Mouse (Mus musculus) C2C12 (cell line): ENCODE data around the gene Ank3.

Source experiments
- CEBPB ChIP-seq: IDR thresholded peaks from one replicate; pipeline ENCODE4 v1.6.1; 2011; ENCODE audit warnings: low read depth, mild to moderate bottlenecking, control low read depth, moderate library complexity
- CTCF ChIP-seq: IDR thresholded peaks from one replicate; pipeline ENCODE4 v1.5.1; 2011; ENCODE audit not compliant: control insufficient read depth, insufficient read depth, insufficient read length
- MAX ChIP-seq: IDR thresholded peaks from one replicate; pipeline ENCODE4 v1.6.1; 2011; ENCODE audit warnings: mild to moderate bottlenecking, control low read depth
- MYOD1 ChIP-seq: IDR thresholded peaks from one replicate; pipeline ENCODE4 v1.6.1; 2011; ENCODE audit warnings: low read depth; ENCODE audit not compliant: control insufficient read depth, insufficient read length
- MYOG ChIP-seq: IDR thresholded peaks from one replicate; pipeline ENCODE4 v1.6.1; 2011; ENCODE audit not compliant: control insufficient read depth, insufficient read length; ENCODE audit errors: extremely low read depth
- USF1 ChIP-seq: IDR thresholded peaks from one replicate; pipeline ENCODE4 v1.6.1; 2011; ENCODE audit warnings: low read depth, mild to moderate bottlenecking, control low read depth, moderate library complexity

GRCm38 (mm10) chr10:69944845-69945244 is 546.3 kb downstream of the Ank3 start:
- TF ChIP-seq MAX (no peak), CTCF (no peak), MYOG (no peak), CEBPB (no peak), USF1 (no peak), MYOD1 (no peak)
